Mouse (Mus musculus) ovary, postnatal 36 days (tissue): ENCODE data around the gene Lgr6.

ENCODE experiments used
- DNase-seq: peaks from one replicate; pipeline ENCODE4 v3.0.0; 2022; ENCODE audit warnings: low spot score, mixed read lengths

The Lgr6 gene

DNA sequence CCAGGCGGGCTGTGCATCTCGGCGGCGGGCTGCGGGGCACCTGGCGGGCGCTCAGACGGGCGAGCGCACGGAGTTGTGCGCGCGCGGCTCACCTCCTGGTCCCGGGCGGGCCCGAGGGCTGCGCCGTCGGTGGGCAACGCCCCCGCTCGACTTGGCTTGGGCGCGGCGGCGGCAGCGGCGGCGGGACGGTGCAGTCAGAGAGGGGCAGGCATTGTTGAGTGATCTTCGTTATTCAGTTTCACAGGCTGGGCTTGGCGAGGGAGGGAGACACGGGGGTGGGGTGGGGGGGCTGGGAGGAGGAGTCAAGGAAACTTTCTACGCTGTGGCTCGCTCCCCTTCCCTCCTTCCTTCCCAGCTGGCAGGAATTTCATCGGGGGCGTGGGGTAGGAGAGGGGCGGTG lies at the start of gene Lgr6:
TSS of gene Lgr6 (minus strand) at position 153 of the 400 bp plus-strand sequence.
- DNase-seq, result peak; percentile 62

GRCm38 (mm10) chr1:135154411-135154959 lies 49.4 kb upstream of the Lgr6 start:
- DNase-seq, result peak; percentile 66

DNA sequence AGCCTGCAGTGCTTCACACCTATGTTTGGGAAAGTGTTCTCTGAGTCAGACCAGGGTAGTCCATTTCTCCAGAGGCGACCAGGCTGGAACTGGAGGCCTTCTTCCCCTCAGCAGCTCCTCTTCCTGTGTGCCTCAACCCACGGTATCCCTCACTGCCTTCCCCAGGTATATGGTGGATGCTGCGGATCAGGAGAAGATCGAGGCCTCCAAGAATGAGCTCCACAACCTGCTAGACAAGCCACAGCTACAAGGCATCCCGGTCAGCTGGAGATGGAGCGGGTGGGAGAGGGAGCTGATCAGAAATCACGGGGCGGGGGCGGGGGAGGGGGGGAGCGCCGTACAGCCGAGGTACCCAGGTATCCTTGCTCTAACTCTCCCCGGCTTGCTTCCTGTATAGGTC lies 48.9 kb upstream of the Lgr6 start:
- no peak for DNase-seq

- no peak for DNase-seq
Measured at GRCm38 (mm10) chr1:135148996-135149395, 43.9 kb upstream of the Lgr6 start.

GRCm38 (mm10) chr1:135148476-135148875 lies 43.4 kb upstream of the Lgr6 start:
- DNase-seq, result no peak

DNA sequence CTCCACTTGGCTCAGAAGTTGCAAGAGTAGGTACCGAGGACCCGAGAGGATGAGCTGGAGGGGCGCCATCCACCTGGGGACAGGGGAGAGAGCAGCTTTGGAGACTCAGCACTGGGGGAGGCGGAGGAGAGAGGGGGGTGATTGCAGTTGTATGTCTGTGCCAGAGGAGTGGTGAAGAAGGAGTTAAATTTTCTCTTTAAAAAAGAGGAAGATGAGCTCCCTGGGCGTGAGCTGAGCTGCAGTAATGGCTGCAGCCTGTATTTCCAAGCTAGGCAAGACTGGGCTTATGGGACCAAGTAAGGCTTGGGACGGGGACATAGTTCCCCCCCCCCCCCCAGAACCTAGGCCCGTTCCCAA lies 42.6 kb upstream of the Lgr6 start:
- DNase-seq, result no peak

DNA sequence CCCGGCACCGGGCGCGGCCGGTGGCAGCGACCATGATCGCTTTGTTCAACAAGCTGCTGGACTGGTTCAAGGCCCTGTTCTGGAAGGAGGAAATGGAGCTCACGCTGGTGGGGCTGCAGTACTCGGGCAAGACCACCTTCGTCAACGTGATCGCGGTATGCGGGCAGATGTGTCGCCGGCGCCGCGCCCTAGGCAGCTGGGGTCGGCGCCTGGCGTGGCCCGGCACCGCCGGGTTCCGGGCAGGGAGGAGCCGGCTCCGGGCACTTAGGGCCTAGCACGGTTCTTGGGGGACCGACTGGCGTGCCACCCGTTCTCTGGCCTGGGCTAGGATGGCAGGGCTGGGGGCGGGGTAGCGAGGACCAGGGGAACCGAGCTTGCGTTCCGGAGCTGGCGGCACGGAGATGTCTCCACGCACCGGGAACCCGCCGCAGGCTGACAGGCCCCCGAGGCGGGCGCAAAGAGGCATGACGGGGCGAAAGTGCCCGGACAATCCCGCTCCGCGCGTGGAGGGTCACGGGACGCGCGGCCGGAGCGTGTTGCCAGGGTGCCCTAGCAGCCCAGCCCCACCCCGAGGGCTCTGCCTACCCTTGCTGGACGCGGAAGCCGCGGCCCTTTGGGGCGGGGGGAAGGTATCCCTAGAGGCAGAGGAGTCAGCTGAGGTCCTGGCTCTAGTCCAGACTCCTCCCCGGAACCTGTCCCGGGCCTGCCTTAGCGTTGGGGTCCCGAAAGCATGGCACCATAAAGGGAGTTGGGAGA lies 42.0 kb upstream of the Lgr6 start:
- peak; percentile 83 for DNase-seq

GRCm38 (mm10) chr1:135146077-135146945 lies 41.2 kb upstream of the Lgr6 start, which contains the start of gene Arl8a:
TSS of gene Arl8a (plus strand) at chr1:135146824.
- peak; percentile 89 for DNase-seq

- DNase-seq, result no peak
Measured at GRCm38 (mm10) chr1:135143940-135144339, 38.9 kb upstream of the Lgr6 start.

DNA sequence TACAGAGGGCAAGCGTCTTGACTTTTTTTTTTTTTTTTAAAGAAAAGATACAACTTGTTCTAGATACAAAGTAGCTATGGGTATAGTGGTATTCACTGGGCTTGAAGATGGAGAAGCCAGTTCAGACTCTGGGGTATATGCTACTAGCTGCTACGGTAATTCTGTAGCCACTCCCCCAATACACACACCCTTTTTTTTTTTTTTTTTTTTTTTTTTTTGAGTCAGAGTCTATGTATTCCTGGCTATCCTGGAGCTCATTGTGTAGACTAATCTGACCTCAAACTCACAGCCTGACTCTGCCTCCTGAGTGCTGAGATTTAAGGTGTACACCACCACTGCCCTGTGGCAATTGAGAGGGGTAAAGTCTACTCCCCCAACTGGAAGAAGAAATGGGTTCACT lies 37.4 kb upstream of the Lgr6 start:
- no peak for DNase-seq

- no peak for DNase-seq
Measured at GRCm38 (mm10) chr1:135139906-135140305, 34.8 kb upstream of the Lgr6 start.

GRCm38 (mm10) chr1:135136500-135136899 lies 31.4 kb upstream of the Lgr6 start:
- DNase-seq, result peak; percentile 59

DNA sequence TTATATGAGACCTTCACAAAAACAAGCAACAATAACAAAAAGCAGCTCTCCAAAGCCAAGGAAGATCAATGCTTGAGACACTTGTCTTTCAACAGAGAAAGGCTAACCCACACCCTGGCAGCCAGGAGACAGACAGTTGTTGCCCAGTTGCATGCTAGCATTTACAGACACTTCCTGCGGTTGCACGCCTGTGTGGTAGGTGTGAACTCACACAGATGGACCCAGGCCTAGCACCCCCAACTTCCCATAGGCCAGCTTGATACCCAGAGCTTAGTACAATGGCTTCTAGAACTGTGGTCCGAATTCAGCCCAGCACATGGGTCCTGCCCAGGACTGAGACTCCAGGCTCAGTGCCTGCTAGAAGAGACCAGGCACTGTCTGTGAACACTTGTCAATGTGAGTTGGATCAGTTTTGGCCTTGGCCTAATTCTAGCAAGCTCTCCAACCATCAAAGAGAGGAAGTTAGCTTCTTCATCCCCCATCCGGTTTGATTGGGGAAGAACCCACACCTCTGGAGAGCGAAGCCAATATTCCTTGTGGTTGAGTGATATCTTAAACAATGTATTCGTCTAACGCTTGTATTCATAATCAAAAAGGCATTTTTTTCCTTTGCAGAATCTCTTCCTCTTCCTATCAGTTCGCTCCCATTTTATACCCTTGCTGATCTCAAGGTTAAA lies 30.2 kb upstream of the Lgr6 start:
- DNase-seq, result no peak

DNA sequence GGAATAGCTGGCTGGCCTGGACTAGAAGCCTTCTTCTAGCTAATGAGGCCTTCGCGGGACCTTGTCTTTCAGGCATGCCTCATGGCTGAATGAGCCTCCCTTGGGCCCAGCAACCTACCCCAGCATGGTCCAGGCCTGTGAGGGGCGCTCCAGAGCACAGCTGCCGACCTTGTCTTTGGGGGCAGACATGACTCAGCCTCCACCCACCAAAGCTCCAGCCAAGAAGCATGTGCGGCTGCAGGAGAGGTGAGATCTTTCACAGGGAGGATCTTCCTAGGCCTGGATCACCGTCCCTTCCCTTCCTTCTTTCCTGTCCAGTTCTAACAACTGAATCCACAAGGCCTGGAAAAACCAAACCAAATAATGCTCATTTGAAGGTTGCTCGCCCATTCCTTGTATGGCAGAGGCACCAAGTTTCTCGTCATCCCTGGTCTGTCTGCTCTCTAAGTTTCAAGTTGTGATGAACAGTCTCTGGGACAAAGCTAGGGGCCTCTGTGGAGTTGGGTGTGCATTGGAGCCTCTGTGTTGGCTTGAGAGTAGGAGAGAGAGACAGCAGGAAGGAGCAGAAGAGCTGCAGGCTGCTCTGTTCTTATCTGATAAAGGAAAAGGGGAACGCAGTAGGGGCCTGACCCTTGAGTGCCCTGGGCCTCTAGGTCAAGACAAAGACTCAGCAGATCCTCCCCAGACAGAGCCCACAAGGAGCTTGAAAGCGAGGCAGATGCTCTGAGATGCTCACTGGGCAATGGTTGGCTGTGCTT lies 28.8 kb upstream of the Lgr6 start:
- DNase-seq, result no peak

GRCm38 (mm10) chr1:135132893-135133369 lies 27.9 kb upstream of the Lgr6 start:
- DNase-seq, result no peak

GRCm38 (mm10) chr1:135132473-135132872 lies 27.4 kb upstream of the Lgr6 start, which contains the start of gene Ptpn7:
TSS of gene Ptpn7 (plus strand) at chr1:135132700.
- peak; percentile 77 for DNase-seq

- DNase-seq, result no peak
Measured at GRCm38 (mm10) chr1:135131560-135131959, 26.5 kb upstream of the Lgr6 start.

DNA sequence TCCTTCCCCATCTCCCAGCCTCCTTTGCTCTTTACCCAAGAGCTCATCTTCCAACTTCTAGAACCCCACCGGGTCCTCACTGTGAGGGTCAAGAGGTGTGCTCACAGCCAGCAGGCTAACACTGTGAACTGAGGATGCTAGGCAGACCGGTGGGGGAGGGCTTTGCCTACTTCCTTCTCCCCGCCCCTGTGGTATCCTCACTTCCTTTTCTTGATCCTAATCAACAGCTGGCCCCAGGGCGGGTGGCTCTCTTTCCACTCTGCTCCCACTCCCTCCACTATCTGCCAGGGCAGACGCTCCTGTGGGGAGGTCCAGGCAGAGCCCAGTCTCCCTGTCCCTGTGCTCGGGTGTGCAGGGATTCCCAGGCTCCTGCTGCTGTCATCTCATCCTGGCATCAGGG lies 26.0 kb upstream of the Lgr6 start:
- no peak for DNase-seq

DNA sequence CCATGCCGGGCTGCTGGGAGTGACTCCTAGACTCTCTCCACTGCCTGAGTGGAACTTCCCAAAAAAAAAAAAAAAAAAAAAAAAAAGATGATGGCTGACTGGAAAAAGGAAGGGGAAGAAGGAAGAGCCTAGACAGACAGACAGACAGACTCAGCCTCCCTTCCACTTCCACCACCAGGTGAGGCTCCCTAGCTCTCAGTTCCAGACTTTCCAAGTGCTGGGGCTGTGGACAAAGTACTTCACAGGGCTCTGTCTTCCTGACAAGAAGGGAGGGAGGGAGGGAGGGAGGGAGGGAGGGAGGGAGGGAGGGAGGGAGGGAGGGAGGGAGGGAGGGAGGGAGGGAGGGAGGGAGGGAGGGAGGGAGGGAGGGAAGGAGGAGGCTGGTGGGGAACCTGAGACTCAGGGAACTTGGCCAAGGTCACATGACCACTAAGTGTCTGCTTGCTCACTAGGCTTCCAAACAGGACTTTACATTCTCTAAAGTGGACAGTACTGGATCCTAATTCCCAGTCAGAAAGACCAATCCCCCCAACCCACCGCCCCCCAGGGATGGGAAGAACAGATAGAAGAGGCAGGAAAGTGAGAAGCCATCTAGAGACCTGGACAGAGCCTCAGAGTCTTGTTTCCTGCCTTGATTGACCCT lies 25.4 kb upstream of the Lgr6 start:
- no peak for DNase-seq

DNA sequence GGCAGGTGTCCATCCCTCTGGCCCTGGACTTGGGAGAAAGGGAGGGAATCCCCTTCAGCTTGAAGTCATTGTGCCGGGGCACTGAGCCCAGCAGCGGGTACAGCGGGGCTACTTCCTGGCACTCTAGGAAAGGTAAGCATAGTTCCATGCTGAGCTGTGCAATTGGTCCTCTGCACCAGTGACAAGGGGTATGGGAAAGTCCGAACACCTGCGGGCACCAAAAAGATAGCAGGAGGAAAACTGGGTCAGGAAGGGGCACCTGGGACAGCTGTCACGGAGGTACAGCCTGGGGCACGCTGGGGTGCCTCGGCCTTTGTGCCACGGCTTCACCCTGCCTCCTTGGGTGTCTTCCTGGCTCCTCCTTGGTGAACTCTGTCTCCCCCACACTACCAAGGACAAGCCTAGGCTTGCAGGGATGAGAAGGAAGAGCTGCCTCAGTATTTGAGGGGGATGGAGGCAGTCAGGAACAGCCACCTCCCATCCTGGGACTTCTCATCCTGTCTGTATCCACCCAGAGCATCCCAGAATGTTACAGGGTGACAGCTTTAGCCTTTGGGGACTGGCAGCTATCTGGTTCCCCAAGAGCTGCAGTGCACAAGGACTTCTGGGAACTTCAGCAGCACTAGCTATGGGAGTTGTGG lies 24.6 kb upstream of the Lgr6 start:
- DNase-seq, result no peak
